Mouse (Mus musculus) small intestine, adult 2 months (tissue): ENCODE measurements around the gene Gcnt2. TPM values are rescaled to one million over a fixed set of nuclear protein-coding genes. Genes with fewer than 3 reads are reported as not detected.

Experiments used
- H3K27ac ChIP-seq: fragments of 200-500 bp; 2 replicates; pipeline ENCODE4 v1.5.1; 2012; ENCODE audit warnings: low read depth, low read length, control low read depth, inconsistent platforms; ENCODE audit not compliant: insufficient read depth
- H3K27me3 ChIP-seq: fragments of 200-500 bp; 2 replicates; pipeline ENCODE4 v1.6.1; 2012; ENCODE audit warnings: mild to moderate bottlenecking, moderate library complexity, low read length, inconsistent platforms; ENCODE audit not compliant: control insufficient read depth, insufficient read depth
- H3K36me3 ChIP-seq: fragments of 200-500 bp; 2 replicates; pipeline ENCODE4 v1.6.1; 2012; ENCODE audit warnings: mild to moderate bottlenecking, low read length, control low read depth, inconsistent platforms; ENCODE audit not compliant: control insufficient read depth, insufficient read depth
- H3K4me1 ChIP-seq: fragments of 200-500 bp; 2 replicates; pipeline ENCODE4 v1.6.1; 2012; ENCODE audit warnings: low read length, inconsistent platforms, mixed read lengths; ENCODE audit not compliant: control insufficient read depth, insufficient read depth, insufficient read length
- H3K4me3 ChIP-seq: fragments of 200-500 bp; 2 replicates; pipeline ENCODE4 v1.5.1; 2012; ENCODE audit warnings: low read depth, mild to moderate bottlenecking, control low read depth, inconsistent platforms, low read length, moderate library complexity
- CTCF ChIP-seq: fragments of 200-500 bp; IDR thresholded peaks from 2 replicates; pipeline ENCODE4 v1.5.1; 2012; ENCODE audit warnings: low read depth, mild to moderate bottlenecking, control low read depth, inconsistent platforms, low read length, moderate library complexity, mixed read lengths; ENCODE audit not compliant: insufficient replicate concordance, insufficient read length; ENCODE audit errors: extremely low read depth
- POLR2A ChIP-seq: fragments of 200-500 bp; IDR thresholded peaks from 2 replicates; pipeline ENCODE4 v1.6.1; 2012; ENCODE audit warnings: low read depth, mild to moderate bottlenecking, control low read depth, inconsistent platforms, low read length, moderate library complexity
- WGBS: fragments of 180-500 bp; shearing (Covaris S2); methylation state at CpG from one replicate; pipeline ENCODE4 v1.1.7; 2018; 5-methylcytosine and 5-hydroxymethylcytosine counted together
- polyA plus RNA-seq: library from polyadenylated mRNA; depleted of rRNA; stranded (reverse); fragments of >200 nt; gene quantifications from 2 replicates; pipeline ENCODE4 v1.2.3, GENCODE M21; 2012

Gcnt2 gene
- polyA plus RNA-seq, 1 experiment, result 3.8 TPM

GRCm38 (mm10) chr13:40943066-40943465, 83.5 kb downstream of the Gcnt2 start:
- Histone ChIP-seq H3K27ac (no peak overlapping the region), H3K4me3 (no peak overlapping the region), H3K4me1 (peaks cover 4% of the 10 kb centered on the region; the same call in 1 of the 2 replicates), H3K27me3 (no peaks in the 10 kb centered on the region), H3K36me3 (no peaks in the 10 kb centered on the region)
- 29% methylated on average over 1 of the region's 1 CpGs for WGBS
- TF ChIP-seq POLR2A (no peak), CTCF (no peak)

GRCm38 (mm10) chr13:40943936-40944335, 84.4 kb downstream of the Gcnt2 start:
- H3K4me1 ChIP-seq, result peaks cover 4% of the 10 kb centered on the region; the same call in 1 of the 2 replicates
- no peak overlapping the region for H3K4me3 ChIP-seq
- no peaks in the 10 kb centered on the region for H3K27me3 ChIP-seq
- TF ChIP-seq CTCF (no peak), POLR2A (no peak)
- H3K27ac ChIP-seq, result no peak overlapping the region
- H3K36me3 ChIP-seq, result no peaks in the 10 kb centered on the region
- 68% methylated on average over 5 of the region's 5 CpGs for WGBS

GRCm38 (mm10) chr13:40944346-40944745, 84.8 kb downstream of the Gcnt2 start:
- Histone ChIP-seq H3K4me1 (peaks cover 4% of the 10 kb centered on the region; the same call in 1 of the 2 replicates), H3K36me3 (no peaks in the 10 kb centered on the region), H3K4me3 (no peak overlapping the region), H3K27me3 (no peaks in the 10 kb centered on the region), H3K27ac (no peak overlapping the region)
- TF ChIP-seq CTCF (no peak), POLR2A (no peak)
- WGBS, result 79% methylated on average over 3 of the region's 3 CpGs

GRCm38 (mm10) chr13:40946513-40946912, 87.0 kb downstream of the Gcnt2 start:
- no peak overlapping the region for H3K27ac ChIP-seq
- H3K4me1 ChIP-seq, result peaks cover 2% of the 10 kb centered on the region; the same call in 1 of the 2 replicates
- no peaks in the 10 kb centered on the region for H3K27me3 ChIP-seq
- TF ChIP-seq POLR2A, result no peak
- WGBS, result 58% methylated on average over 3 of the region's 3 CpGs
- no peak overlapping the region for H3K4me3 ChIP-seq
- no peaks in the 10 kb centered on the region for H3K36me3 ChIP-seq

- WGBS, result 64% methylated on average over 7 of the region's 7 CpGs
- TF ChIP-seq CTCF (no peak), POLR2A (no peak)
- H3K4me1 ChIP-seq, result peaks cover 2% of the 10 kb centered on the region; the same call in 1 of the 2 replicates
- no peak overlapping the region for H3K4me3 ChIP-seq
- H3K27ac ChIP-seq, result no peak overlapping the region
- no peaks in the 10 kb centered on the region for H3K27me3 ChIP-seq
- H3K36me3 ChIP-seq, result no peaks in the 10 kb centered on the region
These were observed 88.1 kb downstream of the Gcnt2 start for GRCm38 (mm10) chr13:40947538-40948205.

- no peaks in the 10 kb centered on the region for H3K27me3 ChIP-seq
- no peak overlapping the region for H3K27ac ChIP-seq
- no peak overlapping the region for H3K4me3 ChIP-seq
- H3K4me1 ChIP-seq, result peaks cover 2% of the 10 kb centered on the region; the same call in 1 of the 2 replicates
- 54% methylated on average over 10 of the region's 10 CpGs for WGBS
- no peaks in the 10 kb centered on the region for H3K36me3 ChIP-seq
- TF ChIP-seq POLR2A (no peak), CTCF (no peak)
These were observed 91.9 kb downstream of the Gcnt2 start for GRCm38 (mm10) chr13:40951386-40951976.

GRCm38 (mm10) chr13:40953231-40953630, 93.7 kb downstream of the Gcnt2 start:
- no peak overlapping the region for H3K27ac ChIP-seq
- WGBS, result 41% methylated on average over 6 of the region's 6 CpGs
- H3K4me3 ChIP-seq, result no peak overlapping the region
- no peaks in the 10 kb centered on the region for H3K4me1 ChIP-seq
- H3K27me3 ChIP-seq, result no peaks in the 10 kb centered on the region
- TF ChIP-seq CTCF (no peak), POLR2A (no peak)
- peaks cover 5% of the 10 kb centered on the region for H3K36me3 ChIP-seq

GRCm38 (mm10) chr13:40955773-40956172, 96.2 kb downstream of the Gcnt2 start:
- 57% methylated on average over 7 of the region's 7 CpGs for WGBS
- H3K27me3 ChIP-seq, result no peaks in the 10 kb centered on the region
- no peak for TF ChIP-seq CTCF
- TF ChIP-seq POLR2A, result no peak

More at GRCm38 (mm10) chr13:40955773-40956172, 96.2 kb downstream of the Gcnt2 start:
- no peaks in the 10 kb centered on the region for H3K4me1 ChIP-seq
- H3K36me3 ChIP-seq, result peaks cover 17% of the 10 kb centered on the region
- no peak overlapping the region for H3K27ac ChIP-seq
- H3K4me3 ChIP-seq, result no peak overlapping the region
